Mouse (Mus musculus) hindbrain, embryonic 14.5 days (tissue): ENCODE measurements around the gene Mocs3. TPM values are rescaled to one million over a fixed set of nuclear protein-coding genes. Genes with fewer than 3 reads are reported as not detected.

Experiments
- ATAC-seq: fragments of 200-750 bp; cut with Nextera tagmentation; 2 replicates; pipeline ENCODE4 v1.8.0; 2017; ENCODE audit warnings: moderate number of reproducible peaks, mild to moderate bottlenecking, moderate TSS enrichment, moderate library complexity; ENCODE audit not compliant: low FRiP score
- DNase-seq: peaks from one replicate; pipeline ENCODE4 v3.0.0-alpha.2; 2015; ENCODE audit warnings: low spot score
- H3K27ac ChIP-seq: fragments of 300-500 bp; sonication (generic); 2 replicates; pipeline ENCODE4 v1.5.1; 2014; ENCODE audit warnings: mild to moderate bottlenecking, moderate library complexity
- H3K27me3 ChIP-seq: fragments of 300-500 bp; sonication (generic); 2 replicates; pipeline ENCODE4 v1.6.1; 2014; ENCODE audit warnings: mild to moderate bottlenecking, low read length, mixed read lengths; ENCODE audit not compliant: control insufficient read depth, insufficient read depth
- H3K36me3 ChIP-seq: fragments of 300-500 bp; sonication (generic); replicated peaks from 2 replicates; pipeline ENCODE4 v1.6.1; 2014; ENCODE audit not compliant: control insufficient read depth, insufficient read depth
- H3K4me1 ChIP-seq: fragments of 300-500 bp; sonication (generic); replicated peaks from 2 replicates; pipeline ENCODE4 v1.6.1; 2014; ENCODE audit warnings: antibody characterized with exemption, low read length, mixed read lengths; ENCODE audit not compliant: control insufficient read depth, insufficient read depth
- H3K4me2 ChIP-seq: fragments of 300-500 bp; sonication (generic); replicated peaks from 2 replicates; pipeline ENCODE4 v1.6.1; 2014; ENCODE audit warnings: mild to moderate bottlenecking, moderate library complexity
- H3K4me3 ChIP-seq: fragments of 300-500 bp; sonication (generic); replicated peaks from 2 replicates; pipeline ENCODE4 v1.5.1; 2014; ENCODE audit warnings: mild to moderate bottlenecking, low read length
- H3K9ac ChIP-seq: fragments of 300-500 bp; sonication (generic); 2 replicates; pipeline ENCODE4 v1.6.1; 2014
- H3K9me3 ChIP-seq: fragments of 300-500 bp; sonication (generic); 2 replicates; pipeline ENCODE4 v1.6.1; 2016; ENCODE audit warnings: low read length; ENCODE audit not compliant: control insufficient read depth
- WGBS: fragments of 180-500 bp; shearing (Covaris S2); extraction: QIAGEN DNeasy Blood & Tissue Kit; methylation state at CpG from one replicate; pipeline ENCODE4 v1.1.7; 2014; 5-methylcytosine and 5-hydroxymethylcytosine counted together
- polyA plus RNA-seq: library from polyadenylated mRNA; unstranded; fragments of >200 nt; fragmentation: Nextera tagmentation; extraction: Ambion mirVana; gene quantifications from 2 replicates; pipeline ENCODE4 v1.2.1, GENCODE M21; 2014

Gene Mocs3
- polyA plus RNA-seq, 1 experiment from 2014 or later, result 12.5 TPM

DNA sequence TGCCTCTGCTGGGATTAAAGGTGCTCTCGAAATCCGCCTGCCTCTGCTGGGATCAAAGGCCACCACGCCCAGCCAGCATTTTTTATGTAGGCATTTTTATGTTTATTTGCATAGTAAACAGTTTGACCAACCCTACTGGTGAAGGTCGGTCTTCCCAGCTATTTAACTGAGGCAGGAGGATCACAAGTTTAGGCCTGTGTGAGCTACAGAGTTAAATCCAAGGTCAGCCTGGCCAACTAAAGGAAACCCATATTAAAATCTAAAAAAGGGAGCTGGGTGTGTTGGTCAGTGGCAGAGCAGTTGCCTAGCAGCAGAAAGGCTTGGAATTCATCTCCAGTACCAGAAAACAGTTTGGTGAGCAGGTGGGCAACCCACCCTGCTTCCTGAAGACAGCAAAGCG is 2.9 kb downstream of the Mocs3 start:
- Histone ChIP-seq H3K4me3 (no peak overlapping the region), H3K27ac (no peak overlapping the region), H3K4me2 (no peak overlapping the region), H3K4me1 (peaks cover 26% of the 10 kb centered on the region), H3K27me3 (no peaks in the 10 kb centered on the region), H3K9me3 (no peaks in the 10 kb centered on the region), H3K36me3 (peaks cover 8% of the 10 kb centered on the region), H3K9ac (no peak overlapping the region)
- WGBS, result 98% methylated on average over 5 of the region's 5 CpGs
- no peak for ATAC-seq
- no peak for DNase-seq

DNA sequence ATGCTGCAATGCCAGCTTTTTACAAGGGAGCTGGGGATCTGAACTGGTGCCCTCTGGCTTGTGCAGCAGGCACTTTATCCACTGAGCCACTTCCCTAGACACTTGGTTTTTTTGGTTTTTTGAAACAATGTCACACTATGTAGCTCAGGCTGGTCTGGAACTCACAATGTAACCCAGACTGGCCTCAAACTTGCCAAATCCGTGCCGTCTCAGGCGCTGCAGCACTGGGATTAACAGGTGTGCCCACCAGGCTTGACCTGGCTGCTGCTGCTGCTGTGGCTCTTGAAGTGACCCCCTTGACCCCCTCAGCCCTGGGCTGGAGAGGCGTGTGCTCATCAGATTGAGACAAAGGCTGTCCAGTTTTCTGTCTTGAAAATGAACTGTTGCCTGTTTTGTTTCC is 7.9 kb downstream of the Mocs3 start:
- no peak overlapping the region for H3K4me3 ChIP-seq
- peaks cover 8% of the 10 kb centered on the region for H3K36me3 ChIP-seq
- no peaks in the 10 kb centered on the region; the same call in 1 of the 2 replicates for H3K27me3 ChIP-seq
- H3K4me2 ChIP-seq, result no peak overlapping the region
- 90% methylated on average over 4 of the region's 4 CpGs for WGBS
- H3K9me3 ChIP-seq, result no peaks in the 10 kb centered on the region
- DNase-seq (no peak), ATAC-seq (no peak)
- no peak overlapping the region for H3K9ac ChIP-seq
- no peaks in the 10 kb centered on the region for H3K4me1 ChIP-seq
- no peak overlapping the region for H3K27ac ChIP-seq

DNA sequence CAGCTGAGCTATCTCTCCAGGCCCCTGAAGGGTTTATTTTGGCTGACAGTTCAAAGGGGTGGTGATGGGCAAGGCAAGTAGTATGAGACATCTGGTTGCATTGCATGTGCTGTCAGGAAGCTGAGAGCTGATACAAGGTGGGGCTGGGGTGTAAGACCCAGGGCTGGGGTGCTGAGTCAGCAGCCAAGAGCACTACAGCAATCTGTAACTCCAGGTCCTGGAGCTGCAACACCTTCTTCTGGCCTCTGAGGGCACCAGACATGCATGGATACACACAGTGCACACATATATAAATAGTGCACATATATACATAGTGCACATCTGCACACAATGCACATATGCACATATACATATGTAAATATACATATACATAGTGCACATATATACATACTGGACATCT is 12.4 kb downstream of the Mocs3 start:
- no peaks in the 10 kb centered on the region for H3K4me1 ChIP-seq
- no peaks in the 10 kb centered on the region for H3K36me3 ChIP-seq
- H3K4me2 ChIP-seq, result no peak overlapping the region
- no peaks in the 10 kb centered on the region for H3K9me3 ChIP-seq
- H3K27me3 ChIP-seq, result no peaks in the 10 kb centered on the region; the same call in 1 of the 2 replicates
- H3K27ac ChIP-seq, result no peak overlapping the region
- no peak overlapping the region for H3K9ac ChIP-seq
- no peak overlapping the region for H3K4me3 ChIP-seq
- no peak for DNase-seq
- ATAC-seq, result no peak

DNA sequence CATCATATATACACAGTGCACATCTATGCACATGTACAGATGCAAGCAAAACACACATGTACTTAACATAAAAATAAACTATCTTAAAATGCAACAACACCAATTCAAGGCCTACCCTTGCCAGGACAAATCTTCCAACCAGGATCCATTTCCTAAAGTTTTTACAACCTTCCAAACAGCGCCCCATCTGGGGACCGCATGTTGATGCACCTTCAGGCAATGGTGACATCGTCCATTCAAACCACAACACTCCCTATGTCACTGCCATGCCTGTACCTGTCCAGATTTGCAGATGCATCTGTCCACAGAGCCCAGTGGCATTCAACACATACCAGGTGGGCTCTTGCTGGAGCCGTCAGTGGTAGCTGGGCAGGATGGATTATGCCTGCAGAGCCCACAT is 12.9 kb downstream of the Mocs3 start:
- no peaks in the 10 kb centered on the region for H3K9me3 ChIP-seq
- ATAC-seq (no peak), DNase-seq (no peak)
- H3K27me3 ChIP-seq, result no peaks in the 10 kb centered on the region; the same call in 1 of the 2 replicates
- no peak overlapping the region for H3K9ac ChIP-seq
- H3K4me3 ChIP-seq, result no peak overlapping the region
- H3K36me3 ChIP-seq, result no peaks in the 10 kb centered on the region
- 70% methylated on average over 4 of the region's 4 CpGs for WGBS
- no peak overlapping the region for H3K4me2 ChIP-seq
- H3K27ac ChIP-seq, result no peak overlapping the region
- H3K4me1 ChIP-seq, result no peaks in the 10 kb centered on the region

DNA sequence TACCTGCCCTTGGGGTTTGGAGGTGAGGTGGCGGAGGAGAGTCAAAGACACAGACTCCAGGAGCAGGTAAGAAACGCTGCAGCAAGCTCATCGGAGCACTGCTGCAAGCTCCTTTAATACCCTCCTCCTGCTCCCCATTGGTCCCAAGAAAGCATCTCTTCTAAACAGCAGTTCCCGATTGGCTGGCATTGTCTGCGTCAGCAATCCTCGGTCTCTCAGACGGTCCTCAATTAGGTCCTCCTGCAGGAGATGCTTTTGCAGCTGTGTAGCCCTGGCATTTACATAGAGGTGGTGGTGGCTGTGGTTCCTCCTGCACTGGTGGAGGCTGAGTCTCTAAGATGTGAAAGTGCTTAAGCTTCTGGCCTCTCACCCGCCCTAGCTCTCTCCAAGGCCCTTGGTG is 15.1 kb downstream of the Mocs3 start:
- Histone ChIP-seq H3K4me3 (no peak overlapping the region), H3K9me3 (no peaks in the 10 kb centered on the region), H3K4me1 (no peaks in the 10 kb centered on the region), H3K4me2 (no peak overlapping the region), H3K27me3 (no peaks in the 10 kb centered on the region; the same call in 1 of the 2 replicates), H3K9ac (no peak overlapping the region), H3K36me3 (no peaks in the 10 kb centered on the region), H3K27ac (no peak overlapping the region)
- no peak for DNase-seq
- WGBS, result 39% methylated on average over 8 of the region's 8 CpGs
- ATAC-seq, result no peak

DNA sequence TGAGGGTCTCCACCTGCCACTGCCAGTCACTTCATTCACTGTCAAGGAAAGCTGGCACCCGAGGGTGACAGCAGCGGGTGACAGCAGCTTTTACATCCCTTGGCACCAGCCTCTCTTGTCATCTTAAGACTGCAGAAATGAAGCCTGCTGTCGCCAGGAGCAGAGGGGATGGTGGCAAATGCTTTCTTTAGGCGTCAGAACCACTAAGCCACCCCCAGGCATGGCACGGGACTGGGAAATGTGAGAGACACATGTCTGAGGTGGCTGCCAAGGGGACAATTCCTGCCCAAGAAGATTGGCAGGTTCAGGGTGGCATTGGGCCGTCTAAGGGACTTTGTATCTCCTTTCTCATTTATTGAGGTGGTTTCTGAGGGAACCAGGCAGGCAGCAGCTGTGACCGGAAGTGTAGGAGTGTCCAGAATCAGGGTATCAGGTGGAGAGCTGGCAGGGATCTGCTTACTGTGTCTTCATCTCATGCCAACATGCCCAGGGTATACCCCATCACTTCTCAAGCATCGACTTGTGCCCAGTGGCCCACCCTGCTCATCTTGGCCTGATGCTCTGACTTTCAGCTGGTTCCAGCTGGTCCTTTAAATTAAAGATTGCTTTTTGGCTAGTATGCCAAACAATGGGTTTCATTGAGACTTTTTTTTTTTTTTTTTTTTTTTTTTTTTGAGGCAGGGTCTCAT is 17.9 kb downstream of the Mocs3 start:
- Histone ChIP-seq H3K27me3 (no peaks in the 10 kb centered on the region; the same call in 1 of the 2 replicates), H3K4me1 (no peaks in the 10 kb centered on the region), H3K9me3 (no peaks in the 10 kb centered on the region), H3K36me3 (no peaks in the 10 kb centered on the region), H3K4me3 (no peak overlapping the region), H3K4me2 (no peak overlapping the region), H3K9ac (no peak overlapping the region), H3K27ac (no peak overlapping the region)
- peak; percentile 31 for DNase-seq
- peak; percentile 62; the same call in 1 of the 2 replicates for ATAC-seq
- WGBS, result 65% methylated on average over 8 of the region's 8 CpGs

DNA sequence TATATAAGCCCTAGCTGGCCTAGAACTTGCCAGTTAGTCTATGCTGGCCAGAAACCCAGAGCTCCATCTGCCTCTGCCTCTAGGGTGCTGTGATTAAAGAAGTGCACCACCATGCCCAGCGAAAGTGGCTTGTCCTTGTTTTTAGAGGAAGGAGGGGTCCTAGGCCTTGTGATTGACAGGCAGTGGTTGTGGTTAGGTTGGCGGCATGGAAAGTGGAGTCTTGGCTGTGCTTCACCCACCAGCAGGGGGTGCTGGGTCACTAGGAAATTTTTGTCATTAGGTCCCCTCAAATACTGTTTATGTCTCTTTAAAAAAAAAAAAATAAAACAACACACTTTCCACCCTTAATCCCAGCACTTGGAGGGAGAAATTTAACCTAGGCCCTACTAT is 18.4 kb downstream of the Mocs3 start:
- H3K4me2 ChIP-seq, result no peak overlapping the region
- H3K27ac ChIP-seq, result no peak overlapping the region
- no peaks in the 10 kb centered on the region for H3K9me3 ChIP-seq
- DNase-seq (peak; percentile 25), ATAC-seq (no peak)
- no peaks in the 10 kb centered on the region for H3K4me1 ChIP-seq
- H3K36me3 ChIP-seq, result no peaks in the 10 kb centered on the region
- no peak overlapping the region for H3K9ac ChIP-seq
- WGBS, result 15% methylated on average over 2 of the region's 2 CpGs
- no peak overlapping the region for H3K4me3 ChIP-seq
- no peaks in the 10 kb centered on the region for H3K27me3 ChIP-seq

DNA sequence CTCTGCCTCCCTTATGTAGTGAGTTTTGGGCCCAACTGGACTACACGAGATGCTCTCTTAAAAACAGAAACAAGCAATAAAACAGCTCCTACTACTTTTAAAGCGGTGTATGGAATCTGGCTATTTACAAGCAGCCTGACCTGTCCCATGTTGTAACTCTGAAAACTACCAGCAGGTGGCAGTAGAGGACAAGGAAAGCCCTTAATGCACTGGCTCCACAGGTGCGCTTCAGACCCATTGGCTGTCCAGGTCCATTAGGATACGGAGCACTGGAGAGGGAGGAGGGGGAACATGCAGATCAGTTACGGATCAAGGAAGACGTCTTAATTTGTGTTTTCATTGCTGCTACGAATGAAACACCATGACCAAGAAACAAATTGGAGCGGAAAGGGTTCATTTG is 19.8 kb downstream of the Mocs3 start:
- 16% methylated on average over 8 of the region's 8 CpGs for WGBS
- Histone ChIP-seq H3K36me3 (no peaks in the 10 kb centered on the region), H3K9me3 (no peaks in the 10 kb centered on the region), H3K4me3 (no peak overlapping the region), H3K4me2 (no peak overlapping the region), H3K9ac (no peak overlapping the region), H3K27ac (no peak overlapping the region), H3K27me3 (no peaks in the 10 kb centered on the region), H3K4me1 (no peaks in the 10 kb centered on the region)
- ATAC-seq, result no peak
- DNase-seq, result peak; percentile 96

DNA sequence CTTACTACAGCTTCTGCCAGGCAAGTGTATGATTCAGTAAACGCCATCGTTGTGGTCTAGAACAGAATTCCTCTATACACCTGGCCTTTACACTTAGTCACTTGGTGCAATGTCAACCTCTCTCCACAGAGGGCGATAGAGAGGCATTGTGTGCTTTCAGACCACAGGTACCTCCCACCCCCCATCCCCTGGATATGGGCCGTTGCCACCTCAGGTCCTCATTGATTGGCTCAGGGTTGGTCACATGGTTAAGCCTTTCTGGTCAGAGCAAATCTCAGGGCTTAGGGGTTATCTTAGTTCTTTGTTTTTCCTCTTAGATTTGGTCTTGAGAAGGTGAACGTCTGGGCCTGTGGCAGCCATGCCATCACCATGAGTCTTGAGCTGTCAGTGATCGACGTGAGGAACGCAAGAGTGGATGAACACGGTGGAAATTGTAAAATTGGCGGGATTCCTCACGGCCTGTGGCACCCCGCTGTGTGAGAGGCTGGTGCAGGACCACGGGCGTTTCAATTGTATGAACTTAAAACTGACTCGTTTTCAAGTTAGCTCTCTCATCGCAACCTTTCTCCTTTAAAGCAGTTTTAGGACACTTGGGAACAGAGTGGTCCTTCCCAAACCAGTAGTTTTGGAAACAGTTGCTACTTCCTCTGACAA is 22.3 kb downstream of the Mocs3 start:
- Histone ChIP-seq H3K27me3 (no peaks in the 10 kb centered on the region), H3K9ac (no peak overlapping the region), H3K36me3 (no peaks in the 10 kb centered on the region), H3K9me3 (no peaks in the 10 kb centered on the region), H3K4me3 (no peak overlapping the region), H3K4me1 (no peaks in the 10 kb centered on the region), H3K27ac (no peak overlapping the region), H3K4me2 (peak overlapping the region; percentile 31; the same call in 1 of the 2 replicates)
- ATAC-seq (no peak), DNase-seq (peak; percentile 57)
- WGBS, result 11% methylated on average over 16 of the region's 16 CpGs
